Mouse (Mus musculus): Measurements from ENCODE around the gene Mettl27.

- no peak for TF ChIP-seq ZNF384 (IDR thresholded peaks at IDR 0.05; ENCODE audit: low read depth, low read length)
- TF ChIP-seq ZC3H11A (IDR thresholded peaks at IDR 0.05; ENCODE audit: borderline replicate concordance, low read depth, low read length), result no peak
- no peak for TF ChIP-seq MAFK (IDR thresholded peaks at IDR 0.05; ENCODE audit: insufficient read depth, low read depth, low read length)
- TF ChIP-seq HCFC1 (IDR thresholded peaks at IDR 0.05; ENCODE audit: borderline replicate concordance, insufficient read depth, low read length), result no peak
- no peak for TF ChIP-seq CHD2 (IDR thresholded peaks at IDR 0.05; ENCODE audit: low read depth, low read length)
These were observed 3.9 kb downstream of the Mettl27 start for GRCm38 (mm10) chr5:134936051-134936450.
